In the genomic region with DNA sequence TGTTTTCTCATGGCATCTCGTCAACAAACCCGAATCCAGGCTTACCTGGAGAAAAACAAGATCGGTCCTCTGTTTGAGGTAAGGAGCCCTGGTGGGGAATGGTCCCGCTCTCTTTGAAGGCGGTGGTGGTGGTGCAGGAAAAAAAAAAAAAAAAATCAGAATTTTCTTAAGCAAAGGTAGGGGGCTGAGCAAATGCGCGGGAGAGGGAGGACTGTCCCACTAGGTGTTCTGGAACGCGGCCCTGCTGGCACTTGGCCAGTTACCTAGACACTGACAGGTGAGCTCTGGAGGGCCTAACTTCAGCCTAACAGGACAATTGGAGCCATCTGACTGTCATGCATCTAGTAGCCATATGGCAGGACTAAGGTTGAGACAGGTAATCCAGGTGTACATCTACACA, we compare ENCODE assay signal across 8 mouse cellular contexts. TPM values are rescaled to one million over a fixed set of nuclear protein-coding genes. Genes with fewer than 3 reads are reported as not detected.
DNase-seq lines count a peak whose midpoint lies in the region; ATAC-seq and TF ChIP-seq lines count a peak whose summit lies in the region.

No protein-coding gene starts in this region.

- 5% methylated on average over 9 of the region's 9 CpGs for WGBS in heart, embryonic 14.5 days
- WGBS in embryonic facial prominence, embryonic 11.5 days = 3% methylated on average over 9 of the region's 9 CpGs
- WGBS in intestine, embryonic 16.5 days = 4% methylated on average over 9 of the region's 9 CpGs
- WGBS in neural tube, embryonic 13.5 days = 2% methylated on average over 9 of the region's 9 CpGs

- ATAC-seq in heart, embryonic 14.5 days (ENCODE audit: insufficient number of reproducible peaks, insufficient read depth, low FRiP score, low read depth) = no peak
- ATAC-seq in embryonic facial prominence, embryonic 11.5 days (replicated peaks; ENCODE audit: insufficient number of reproducible peaks, low FRiP score, low TSS enrichment, low read depth) = peak; percentile 46; the same call in 1 of the 2 replicates
- ATAC-seq in intestine, embryonic 16.5 days = peak; percentile 12; the same call in 1 of the 2 replicates
- no peak; the same call in 1 of the 2 replicates for ATAC-seq in neural tube, embryonic 13.5 days (ENCODE audit: low read depth)

- no peak for TF ChIP-seq CTCF in E14TG2a.4 (conservative IDR thresholded peaks at IDR 0.05; ENCODE audit: low read length)

- H3K27ac ChIP-seq in heart, embryonic 14.5 days (replicated peaks in 1 of 2; ENCODE audit: control insufficient read depth in 1 of 2, insufficient read depth in 1 of 2, low read depth in 2 of 2, low read length in 2 of 2) = no peak overlapping the region
- no peak overlapping the region for H3K27ac ChIP-seq in embryonic facial prominence, embryonic 11.5 days (replicated peaks; ENCODE audit: low read depth, low read length)
- H3K27ac ChIP-seq in intestine, embryonic 16.5 days (ENCODE audit: low read length) = no peak overlapping the region
- peak overlapping the region; percentile 61 for H3K27ac ChIP-seq in neural tube, embryonic 13.5 days (replicated peaks)

- H3K4me3 ChIP-seq in heart, embryonic 14.5 days (ENCODE audit: control insufficient read depth in 1 of 2, insufficient read depth in 1 of 2, low read depth in 1 of 2, low read length in 2 of 2) = peak overlapping the region; percentile 51 to 56
- H3K4me3 ChIP-seq in E14TG2a.4 (replicated peaks; ENCODE audit: low read length) = peak overlapping the region; percentile 84
- peak overlapping the region; percentile 42 for H3K4me3 ChIP-seq in embryonic facial prominence, embryonic 11.5 days (ENCODE audit: low read depth, low read length)
- peak overlapping the region; percentile 57 for H3K4me3 ChIP-seq in intestine, embryonic 16.5 days (ENCODE audit: low read length)
- peak overlapping the region; percentile 50 for H3K4me3 ChIP-seq in neural tube, embryonic 13.5 days

- no peaks in the 10 kb centered on the region for H3K9me3 ChIP-seq in heart, embryonic 14.5 days (ENCODE audit: control insufficient read depth, low read length)
- no peaks in the 10 kb centered on the region for H3K9me3 ChIP-seq in E14TG2a.4 (ENCODE audit: low read length)
- no peaks in the 10 kb centered on the region for H3K9me3 ChIP-seq in embryonic facial prominence, embryonic 11.5 days (replicated peaks; ENCODE audit: control insufficient read depth, low read length)
- no peaks in the 10 kb centered on the region for H3K9me3 ChIP-seq in intestine, embryonic 16.5 days (ENCODE audit: control insufficient read depth, low read length)
- no peaks in the 10 kb centered on the region for H3K9me3 ChIP-seq in neural tube, embryonic 13.5 days

- H3K4me2 ChIP-seq in heart, embryonic 14.5 days (ENCODE audit: low read length) = peak overlapping the region; percentile 95
- peak overlapping the region; percentile 86 for H3K4me2 ChIP-seq in embryonic facial prominence, embryonic 11.5 days (ENCODE audit: low read depth, low read length)
- H3K4me2 ChIP-seq in intestine, embryonic 16.5 days (ENCODE audit: low read depth, low read length) = peak overlapping the region; percentile 88
- peak overlapping the region; percentile 76 for H3K4me2 ChIP-seq in neural tube, embryonic 13.5 days

- no peaks in the 10 kb centered on the region for H3K4me1 ChIP-seq in heart, embryonic 14.5 days (ENCODE audit: control insufficient read depth in 2 of 2, insufficient read depth in 2 of 2, low read length in 2 of 2)
- H3K4me1 ChIP-seq in E14TG2a.4 (replicated peaks; ENCODE audit: low read depth, low read length) = peaks cover 24% of the 10 kb centered on the region
- no peaks in the 10 kb centered on the region for H3K4me1 ChIP-seq in embryonic facial prominence, embryonic 11.5 days (ENCODE audit: control insufficient read depth, insufficient read depth, low read length)
- no peaks in the 10 kb centered on the region for H3K4me1 ChIP-seq in intestine, embryonic 16.5 days (ENCODE audit: control insufficient read depth, insufficient read depth, low read length)
- peaks cover 15% of the 10 kb centered on the region for H3K4me1 ChIP-seq in neural tube, embryonic 13.5 days (replicated peaks)

- H3K9ac ChIP-seq in heart, embryonic 14.5 days (ENCODE audit: low read length) = peak overlapping the region; percentile 60
- H3K9ac ChIP-seq in embryonic facial prominence, embryonic 11.5 days (replicated peaks; ENCODE audit: low read length) = peak overlapping the region; percentile 66
- peak overlapping the region; percentile 65 for H3K9ac ChIP-seq in intestine, embryonic 16.5 days (ENCODE audit: low read depth, low read length)
- H3K9ac ChIP-seq in neural tube, embryonic 13.5 days = peak overlapping the region; percentile 75

- peaks cover 20% of the 10 kb centered on the region for H3K27me3 ChIP-seq in heart, embryonic 14.5 days (ENCODE audit: control insufficient read depth, insufficient read depth, low read length)
- H3K27me3 ChIP-seq in E14TG2a.4 (ENCODE audit: insufficient read depth, low read length) = peaks cover 9% of the 10 kb centered on the region
- peaks cover 3% of the 10 kb centered on the region; the same call in 1 of the 2 replicates for H3K27me3 ChIP-seq in embryonic facial prominence, embryonic 11.5 days (ENCODE audit: control insufficient read depth, insufficient read depth, low read length)
- no peaks in the 10 kb centered on the region for H3K27me3 ChIP-seq in intestine, embryonic 16.5 days (replicated peaks; ENCODE audit: control insufficient read depth, insufficient read depth, low read length)
- peaks cover 14% of the 10 kb centered on the region for H3K27me3 ChIP-seq in neural tube, embryonic 13.5 days

- H3K36me3 ChIP-seq in heart, embryonic 14.5 days (ENCODE audit: control insufficient read depth, insufficient read depth, low read length) = no peaks in the 10 kb centered on the region
- H3K36me3 ChIP-seq in E14TG2a.4 (ENCODE audit: insufficient read depth, low read length) = no peaks in the 10 kb centered on the region
- no peaks in the 10 kb centered on the region for H3K36me3 ChIP-seq in embryonic facial prominence, embryonic 11.5 days (replicated peaks; ENCODE audit: control insufficient read depth, insufficient read depth, low read depth, low read length)
- H3K36me3 ChIP-seq in intestine, embryonic 16.5 days (ENCODE audit: control insufficient read depth, insufficient read depth, low read length) = no peaks in the 10 kb centered on the region
- H3K36me3 ChIP-seq in neural tube, embryonic 13.5 days = no peaks in the 10 kb centered on the region

- no peak for DNase-seq in heart, adult 8-10 months (ENCODE audit: low spot score)
- DNase-seq in embryonic facial prominence, embryonic 11.5 days (ENCODE audit: low spot score) = peak; percentile 14
- no peak for DNase-seq in c-Kit-positive CD71-positive TER-119-positive erythroid progenitor cells, embryonic 14.5 days (ENCODE audit: low spot score)
- no peak for DNase-seq in spleen, postnatal 36 days (ENCODE audit: low spot score in 2 of 2)

RNA-seq across cellular contexts. Expression of a gene that starts 0.7 kb away (rescaled TPM):
- 0.39 and 0.63 TPM in 2 replicates for polyA plus RNA-seq in heart, embryonic 14.5 days (2014; fragmentation: Nextera tagmentation; extraction: Ambion mirVana)
- under 1 TPM; 0.09 to 0.41 (median 0.16) TPM for total RNA-seq in heart, adult 8-10 months (2022)
- 4.9 and 5.4 TPM in 2 replicates for polyA plus RNA-seq in embryonic facial prominence, embryonic 11.5 days (2014; fragmentation: Nextera tagmentation; extraction: Ambion mirVana)
- polyA plus RNA-seq in intestine, embryonic 16.5 days (2015; fragmentation: Nextera tagmentation; extraction: Ambion mirVana) = 3.7 and 5.0 TPM in 2 replicates
- polyA plus RNA-seq in neural tube, embryonic 13.5 days (2015; fragmentation: Nextera tagmentation; extraction: Ambion mirVana) = 6.2 and 10.4 TPM in 2 replicates

Comparison
In these comparisons a context has a peak if more than half of its experiments do, and no peak if none do; other contexts are left out.
1. ATAC-seq: peak in embryonic facial prominence, embryonic 11.5 days (single experiment) and intestine, embryonic 16.5 days (single experiment); none in heart, embryonic 14.5 days (single experiment) and neural tube, embryonic 13.5 days (single experiment).
2. Peak in every context shown above with its lines, with median percentiles within 50 percentile points of each other: H3K4me2 ChIP-seq, H3K4me3 ChIP-seq and H3K9ac ChIP-seq.